Mouse (Mus musculus): ENCODE data around the gene Strip1. TPM values are rescaled to one million over a fixed set of nuclear protein-coding genes. Genes with fewer than 3 reads are reported as not detected.

Strip1 gene
- total RNA-seq, 1 experiment, result 48.9 TPM

- no peaks in the 10 kb centered on the region for H3K9me3 ChIP-seq (ENCODE audit: control insufficient read depth, insufficient read depth, low read depth, low read length)
- H3K27ac ChIP-seq (ENCODE audit: insufficient read depth, low read depth, low read length, poor library complexity, severe bottlenecking), result no peak overlapping the region
- H3K4me3 ChIP-seq (ENCODE audit: insufficient read depth in 1 of 2, low read depth in 1 of 2, low read length in 2 of 2, poor library complexity in 1 of 2, severe bottlenecking in 1 of 2), result peak overlapping the region in 1 of 2 experiments; percentile 45; a peak in 1 of 4 replicates
- DNase-seq (ENCODE audit: low read depth, low spot score), result no peak
- no peak for TF ChIP-seq MAFK (IDR thresholded peaks at IDR 0.05; ENCODE audit: insufficient read depth, low read depth, low read length)
- TF ChIP-seq CHD2 (IDR thresholded peaks at IDR 0.05; ENCODE audit: low read depth, low read length), result no peak
- no peak for TF ChIP-seq HCFC1 (IDR thresholded peaks at IDR 0.05; ENCODE audit: borderline replicate concordance, insufficient read depth, low read length)
- no peak for TF ChIP-seq ZC3H11A (IDR thresholded peaks at IDR 0.05; ENCODE audit: borderline replicate concordance, low read depth, low read length)
- no peak for TF ChIP-seq ZNF384 (IDR thresholded peaks at IDR 0.05; ENCODE audit: low read depth, low read length)
- peaks cover 0 to 7% of the 10 kb centered on the region in 2 experiments; a peak in 1 of 4 replicates for H3K4me1 ChIP-seq (ENCODE audit: control insufficient read depth in 2 of 2, insufficient read depth in 2 of 2, low read length in 2 of 2, poor library complexity in 1 of 2)
- H3K9ac ChIP-seq (ENCODE audit: insufficient read depth, low read depth, low read length, poor library complexity, severe bottlenecking), result no peak overlapping the region
- in situ Hi-C loops (cut with MboI; ENCODE audit: low sequenced_read_pairs in 2 of 2, unreplicated experiment in 2 of 2), result no loop called here
- no peaks in the 10 kb centered on the region for H3K36me3 ChIP-seq (ENCODE audit: control insufficient read depth, insufficient read depth, low read length, poor library complexity, severe bottlenecking)
Observed at GRCm38 (mm10) chr3:107595938-107596461, 35.5 kb downstream of the Strip1 start.

- in situ Hi-C loops (cut with MboI; ENCODE audit: low sequenced_read_pairs in 2 of 2, unreplicated experiment in 2 of 2), result no loop called here
- H3K27ac ChIP-seq (ENCODE audit: insufficient read depth, low read depth, low read length, poor library complexity, severe bottlenecking), result no peak overlapping the region
- H3K9me3 ChIP-seq (ENCODE audit: control insufficient read depth, insufficient read depth, low read depth, low read length), result no peaks in the 10 kb centered on the region
- peak overlapping the region; percentile 45 to 53 for H3K4me3 ChIP-seq (ENCODE audit: insufficient read depth in 1 of 2, low read depth in 1 of 2, low read length in 2 of 2, poor library complexity in 1 of 2, severe bottlenecking in 1 of 2)
- DNase-seq (ENCODE audit: low read depth, low spot score), result no peak
- TF ChIP-seq CHD2 (IDR thresholded peaks at IDR 0.05; ENCODE audit: low read depth, low read length) (no peak), ZNF384 (IDR thresholded peaks at IDR 0.05; ENCODE audit: low read depth, low read length) (no peak), MAFK (IDR thresholded peaks at IDR 0.05; ENCODE audit: insufficient read depth, low read depth, low read length) (no peak), HCFC1 (IDR thresholded peaks at IDR 0.05; ENCODE audit: borderline replicate concordance, insufficient read depth, low read length) (no peak), ZC3H11A (IDR thresholded peaks at IDR 0.05; ENCODE audit: borderline replicate concordance, low read depth, low read length) (no peak)
- H3K36me3 ChIP-seq (ENCODE audit: control insufficient read depth, insufficient read depth, low read length, poor library complexity, severe bottlenecking), result no peaks in the 10 kb centered on the region
- peaks cover 0 to 7% of the 10 kb centered on the region in 2 experiments; a peak in 1 of 4 replicates for H3K4me1 ChIP-seq (ENCODE audit: control insufficient read depth in 2 of 2, insufficient read depth in 2 of 2, low read length in 2 of 2, poor library complexity in 1 of 2)
- peak overlapping the region; percentile 36; the same call in 1 of the 2 replicates for H3K9ac ChIP-seq (ENCODE audit: insufficient read depth, low read depth, low read length, poor library complexity, severe bottlenecking)
Observed at GRCm38 (mm10) chr3:107595264-107595937, 36.1 kb downstream of the Strip1 start.

GRCm38 (mm10) chr3:107594662-107595263, 36.7 kb downstream of the Strip1 start, which contains the start of gene Alx3:
Gene Alx3 (plus strand): TSS chr3:107595031.
- TF ChIP-seq CHD2 (IDR thresholded peaks at IDR 0.05; ENCODE audit: low read depth, low read length), result no peak
- no peak for TF ChIP-seq MAFK (IDR thresholded peaks at IDR 0.05; ENCODE audit: insufficient read depth, low read depth, low read length)
- Histone ChIP-seq H3K36me3 (ENCODE audit: control insufficient read depth, insufficient read depth, low read length, poor library complexity, severe bottlenecking) (no peaks in the 10 kb centered on the region), H3K4me3 (ENCODE audit: insufficient read depth in 1 of 2, low read depth in 1 of 2, low read length in 2 of 2, poor library complexity in 1 of 2, severe bottlenecking in 1 of 2) (peak within 1 kb of the TSS; percentile 45 to 53), H3K9me3 (ENCODE audit: control insufficient read depth, insufficient read depth, low read depth, low read length) (no peaks in the 10 kb centered on the region), H3K27ac (ENCODE audit: insufficient read depth, low read depth, low read length, poor library complexity, severe bottlenecking) (no peak within 1 kb of the TSS), H3K4me1 (ENCODE audit: control insufficient read depth in 2 of 2, insufficient read depth in 2 of 2, low read length in 2 of 2, poor library complexity in 1 of 2) (peaks cover 0 to 7% of the 10 kb centered on the region in 2 experiments; a peak in 1 of 4 replicates), H3K9ac (ENCODE audit: insufficient read depth, low read depth, low read length, poor library complexity, severe bottlenecking) (peak within 1 kb of the TSS; percentile 36; the same call in 1 of the 2 replicates)
- in situ Hi-C loops (cut with MboI; ENCODE audit: low sequenced_read_pairs in 2 of 2, unreplicated experiment in 2 of 2), result no loop called here
- no peak for DNase-seq (ENCODE audit: low read depth, low spot score)

GRCm38 (mm10) chr3:107593632-107594031, 37.9 kb downstream of the Strip1 start:
- H3K9ac ChIP-seq (ENCODE audit: insufficient read depth, low read depth, low read length, poor library complexity, severe bottlenecking), result no peak overlapping the region
- H3K4me1 ChIP-seq (ENCODE audit: control insufficient read depth in 2 of 2, insufficient read depth in 2 of 2, low read length in 2 of 2, poor library complexity in 1 of 2), result peaks cover 0 to 7% of the 10 kb centered on the region in 2 experiments; a peak in 1 of 4 replicates
- TF ChIP-seq ZC3H11A (IDR thresholded peaks at IDR 0.05; ENCODE audit: borderline replicate concordance, low read depth, low read length), result no peak
- TF ChIP-seq CHD2 (IDR thresholded peaks at IDR 0.05; ENCODE audit: low read depth, low read length), result no peak
- TF ChIP-seq HCFC1 (IDR thresholded peaks at IDR 0.05; ENCODE audit: borderline replicate concordance, insufficient read depth, low read length), result no peak
- in situ Hi-C loops (cut with MboI; ENCODE audit: low sequenced_read_pairs in 2 of 2, unreplicated experiment in 2 of 2), result no loop called here
- no peaks in the 10 kb centered on the region for H3K36me3 ChIP-seq (ENCODE audit: control insufficient read depth, insufficient read depth, low read length, poor library complexity, severe bottlenecking)
- no peak overlapping the region for H3K27ac ChIP-seq (ENCODE audit: insufficient read depth, low read depth, low read length, poor library complexity, severe bottlenecking)
- H3K4me3 ChIP-seq (ENCODE audit: insufficient read depth in 1 of 2, low read depth in 1 of 2, low read length in 2 of 2, poor library complexity in 1 of 2, severe bottlenecking in 1 of 2), result no peak overlapping the region
- H3K9me3 ChIP-seq (ENCODE audit: control insufficient read depth, insufficient read depth, low read depth, low read length), result no peaks in the 10 kb centered on the region
- DNase-seq (ENCODE audit: low read depth, low spot score), result no peak
